Mouse (Mus musculus): ENCODE measurements at regions not wholly inside any gene's neighbourhood (a gene's known extent, or its start where the extent isn't known, plus 50 kb on each side); places are given as distances from the start of the nearest gene placed in this dataset.

- H3K4me1 ChIP-seq (replicated peaks) = no peaks in the 10 kb centered on the region
- no peaks in the 10 kb centered on the region; the same call in 1 of the 2 replicates for H3K27me3 ChIP-seq
- H3K9me3 ChIP-seq (replicated peaks) = peaks cover 6% of the 10 kb centered on the region; the same call in 1 of the 2 replicates
- H3K27ac ChIP-seq = no peak overlapping the region
- H3K4me2 ChIP-seq = no peak overlapping the region
- H3K4me3 ChIP-seq = no peak overlapping the region
- no peak overlapping the region for H3K9ac ChIP-seq
- no peaks in the 10 kb centered on the region for H3K36me3 ChIP-seq
- ATAC-seq (replicated peaks; ENCODE audit: insufficient number of reproducible peaks, insufficient read depth, low FRiP score, low read depth) = no peak
- WGBS = 72% methylated on average over 9 of the region's 9 CpGs
Measured at GRCm38 (mm10) chr17:44420098-44421070, 232.0 kb downstream of the Clic5 start.

- Histone ChIP-seq H3K4me2 (no peak overlapping the region), H3K4me1 (replicated peaks) (no peaks in the 10 kb centered on the region), H3K9ac (no peak overlapping the region), H3K4me3 (no peak overlapping the region), H3K27ac (no peak overlapping the region), H3K27me3 (no peaks in the 10 kb centered on the region; the same call in 1 of the 2 replicates), H3K9me3 (replicated peaks) (no peaks in the 10 kb centered on the region), H3K36me3 (no peaks in the 10 kb centered on the region)
- WGBS = 83% methylated on average over 2 of the region's 2 CpGs
- no peak for ATAC-seq (replicated peaks; ENCODE audit: insufficient number of reproducible peaks, insufficient read depth, low FRiP score, low read depth)
Measured at GRCm38 (mm10) chr17:44422161-44422560, 233.8 kb downstream of the Clic5 start.

DNA sequence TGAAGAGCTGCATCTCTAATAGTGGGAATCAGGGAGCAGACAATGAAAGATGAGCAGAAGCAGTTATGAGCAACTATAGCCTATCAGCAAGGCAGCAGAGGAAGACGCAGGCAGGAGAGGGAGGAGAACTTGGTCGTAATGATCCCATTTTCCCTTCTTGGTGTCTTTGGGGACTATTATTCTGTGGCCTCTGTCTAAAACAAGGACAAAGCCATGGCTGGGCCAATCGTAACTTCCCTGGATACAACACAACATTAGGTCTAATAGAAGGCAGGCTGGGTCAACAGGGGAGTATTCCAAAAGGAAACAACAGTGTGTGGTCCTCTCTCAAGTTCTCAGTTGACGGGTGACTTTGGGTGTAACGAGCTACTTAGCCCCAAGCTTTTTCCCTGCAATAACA lies 234.5 kb downstream of the Clic5 start:
- 80% methylated on average over 5 of the region's 5 CpGs for WGBS
- no peaks in the 10 kb centered on the region; the same call in 1 of the 2 replicates for H3K27me3 ChIP-seq
- no peak overlapping the region for H3K9ac ChIP-seq
- no peak overlapping the region for H3K4me3 ChIP-seq
- H3K4me2 ChIP-seq = no peak overlapping the region
- no peaks in the 10 kb centered on the region for H3K4me1 ChIP-seq (replicated peaks)
- H3K36me3 ChIP-seq = no peaks in the 10 kb centered on the region
- no peak overlapping the region for H3K27ac ChIP-seq
- H3K9me3 ChIP-seq (replicated peaks) = no peaks in the 10 kb centered on the region
- no peak for ATAC-seq (replicated peaks; ENCODE audit: insufficient number of reproducible peaks, insufficient read depth, low FRiP score, low read depth)

DNA sequence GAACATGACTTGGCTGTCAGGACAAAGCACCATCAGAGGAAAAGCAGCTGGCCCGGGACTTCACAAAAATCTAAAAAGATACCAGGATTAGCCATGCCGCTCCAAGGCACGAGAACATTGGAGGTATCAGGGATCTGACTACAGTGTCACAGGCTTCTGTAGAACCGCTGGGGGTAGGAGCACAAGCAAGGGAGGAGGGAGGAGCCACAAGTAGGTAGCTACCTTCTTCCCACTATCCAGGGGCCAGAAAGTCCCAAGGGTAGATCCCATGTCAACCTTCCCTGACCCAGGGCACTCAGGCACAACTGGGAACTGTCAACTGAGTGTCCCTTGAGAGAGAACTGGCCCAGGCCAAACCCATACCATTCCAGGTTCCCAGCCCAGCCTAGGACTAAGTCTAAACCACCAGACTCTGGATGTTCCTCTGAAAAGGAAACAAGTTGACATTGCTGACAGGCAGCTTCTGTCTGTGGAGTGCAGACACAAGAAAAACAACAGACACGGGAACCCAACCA lies 235.1 kb downstream of the Clic5 start:
- no peak overlapping the region for H3K4me2 ChIP-seq
- H3K36me3 ChIP-seq = no peaks in the 10 kb centered on the region
- H3K9me3 ChIP-seq (replicated peaks) = no peaks in the 10 kb centered on the region
- no peak overlapping the region for H3K27ac ChIP-seq
- no peaks in the 10 kb centered on the region; the same call in 1 of the 2 replicates for H3K27me3 ChIP-seq
- 59% methylated on average over 5 of the region's 5 CpGs for WGBS
- H3K4me3 ChIP-seq = no peak overlapping the region
- ATAC-seq (replicated peaks; ENCODE audit: insufficient number of reproducible peaks, insufficient read depth, low FRiP score, low read depth) = no peak
- H3K4me1 ChIP-seq (replicated peaks) = no peaks in the 10 kb centered on the region
- no peak overlapping the region for H3K9ac ChIP-seq

- Histone ChIP-seq H3K27me3 (no peaks in the 10 kb centered on the region), H3K9ac (no peak overlapping the region), H3K36me3 (no peaks in the 10 kb centered on the region), H3K4me3 (no peak overlapping the region), H3K4me1 (replicated peaks) (no peaks in the 10 kb centered on the region), H3K9me3 (replicated peaks) (no peaks in the 10 kb centered on the region), H3K4me2 (no peak overlapping the region), H3K27ac (no peak overlapping the region)
- no peak for ATAC-seq (replicated peaks; ENCODE audit: insufficient number of reproducible peaks, insufficient read depth, low FRiP score, low read depth)
- WGBS = 39% methylated on average over 4 of the region's 4 CpGs
Measured at GRCm38 (mm10) chr17:44432524-44433295, 244.3 kb downstream of the Clic5 start.

DNA sequence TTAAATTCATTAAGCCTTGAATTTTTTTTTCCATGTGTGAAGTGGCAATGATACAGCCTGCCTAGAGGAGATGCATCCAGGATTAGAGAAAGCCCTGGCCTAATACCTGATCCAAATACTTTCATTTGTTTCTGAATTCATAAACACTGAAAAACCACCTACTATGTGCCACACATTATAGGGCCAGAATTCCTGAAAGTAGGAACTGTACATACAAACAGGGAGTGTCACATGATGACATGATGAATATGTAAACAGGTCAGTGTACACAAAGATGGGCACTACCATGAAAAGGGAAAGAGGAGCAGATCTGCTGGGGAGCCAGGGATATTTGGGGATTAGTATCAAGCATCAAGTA lies 244.9 kb downstream of the Clic5 start:
- no peak for ATAC-seq (replicated peaks; ENCODE audit: insufficient number of reproducible peaks, insufficient read depth, low FRiP score, low read depth)
- H3K9me3 ChIP-seq (replicated peaks) = no peaks in the 10 kb centered on the region

DNA sequence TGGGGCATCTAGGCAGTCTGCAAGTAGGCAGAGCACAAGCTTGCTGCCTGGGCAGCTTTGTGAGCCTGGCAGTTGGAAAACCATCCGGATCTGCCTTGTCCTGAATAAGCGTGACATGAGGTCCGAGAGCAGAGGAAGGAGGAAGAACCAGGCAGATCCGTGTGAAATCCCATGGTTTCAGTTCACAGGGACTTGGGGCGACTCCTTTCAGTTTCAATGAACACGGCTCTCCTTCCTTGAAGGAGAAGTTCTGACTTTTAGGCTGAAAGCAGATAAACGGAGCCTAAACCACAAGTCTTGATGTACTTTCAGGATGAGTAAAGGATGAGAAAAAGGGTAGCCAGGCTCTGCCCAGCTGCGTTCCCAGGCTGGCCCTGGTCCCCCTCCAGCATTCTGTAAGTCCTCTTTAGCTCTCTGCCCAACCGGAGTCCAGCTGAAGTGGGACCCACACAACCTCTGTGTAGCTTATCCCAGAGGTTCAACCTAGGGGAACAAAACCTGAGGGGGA lies 248.2 kb downstream of the Clic5 start:
- WGBS = 86% methylated on average over 9 of the region's 9 CpGs
- H3K9me3 ChIP-seq (replicated peaks) = no peaks in the 10 kb centered on the region
- no peaks in the 10 kb centered on the region for H3K36me3 ChIP-seq
- H3K4me2 ChIP-seq = no peak overlapping the region
- H3K4me1 ChIP-seq (replicated peaks) = no peaks in the 10 kb centered on the region
- H3K4me3 ChIP-seq = no peak overlapping the region
- no peak overlapping the region for H3K27ac ChIP-seq
- no peak for ATAC-seq (replicated peaks; ENCODE audit: insufficient number of reproducible peaks, insufficient read depth, low FRiP score, low read depth)
- no peaks in the 10 kb centered on the region; the same call in 1 of the 2 replicates for H3K27me3 ChIP-seq
- no peak overlapping the region for H3K9ac ChIP-seq

More for the DNA sequence above, 244.9 kb downstream of the Clic5 start:
- Histone ChIP-seq H3K9ac (no peak overlapping the region), H3K27ac (no peak overlapping the region), H3K27me3 (no peaks in the 10 kb centered on the region), H3K36me3 (no peaks in the 10 kb centered on the region), H3K4me3 (no peak overlapping the region), H3K4me2 (no peak overlapping the region), H3K4me1 (replicated peaks) (no peaks in the 10 kb centered on the region)

DNA sequence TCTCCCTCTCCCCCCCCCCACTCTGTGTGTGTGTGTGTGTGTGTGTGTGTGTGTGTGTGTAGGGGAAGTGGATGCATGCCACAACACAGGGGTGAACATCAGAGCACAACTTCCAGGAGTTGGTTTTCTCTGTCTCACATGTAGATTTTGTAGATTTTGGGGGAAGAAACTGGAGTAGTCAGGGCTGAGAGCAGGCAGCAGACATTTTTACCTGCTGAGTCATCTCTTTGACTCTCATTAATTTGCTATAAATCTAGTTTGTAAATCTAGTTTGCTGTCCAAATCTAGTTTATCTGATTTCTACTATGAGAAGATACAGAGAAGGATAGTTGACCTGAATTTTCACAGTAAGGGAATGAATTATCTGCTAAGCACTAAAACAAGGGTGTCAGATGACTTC lies 250.1 kb downstream of the Clic5 start:
- no peak overlapping the region for H3K4me3 ChIP-seq
- no peak for ATAC-seq (replicated peaks; ENCODE audit: insufficient number of reproducible peaks, insufficient read depth, low FRiP score, low read depth)

GRCm38 (mm10) chr17:44443460-44443859 lies 255.1 kb downstream of the Clic5 start:
- peaks cover 14% of the 10 kb centered on the region; the same call in 1 of the 2 replicates for H3K27me3 ChIP-seq
- no peak for ATAC-seq (replicated peaks; ENCODE audit: insufficient number of reproducible peaks, insufficient read depth, low FRiP score, low read depth)

More for the DNA sequence above, 250.1 kb downstream of the Clic5 start:
- Histone ChIP-seq H3K9me3 (replicated peaks) (no peaks in the 10 kb centered on the region), H3K9ac (no peak overlapping the region), H3K36me3 (no peaks in the 10 kb centered on the region), H3K4me2 (no peak overlapping the region), H3K4me1 (replicated peaks) (0 out of 2 replicates have a peak, but pooled peaks cover 2% of the 10 kb centered on the region), H3K27ac (no peak overlapping the region), H3K27me3 (peaks cover 4% of the 10 kb centered on the region; the same call in 1 of the 2 replicates)

GRCm38 (mm10) chr17:44445361-44445760 lies 257.0 kb downstream of the Clic5 start:
- WGBS = 63% methylated on average over 3 of the region's 3 CpGs
- Histone ChIP-seq H3K4me3 (no peak overlapping the region), H3K9ac (no peak overlapping the region), H3K27ac (no peak overlapping the region), H3K36me3 (no peaks in the 10 kb centered on the region), H3K4me2 (no peak overlapping the region), H3K27me3 (peaks cover 16% of the 10 kb centered on the region; the same call in 1 of the 2 replicates), H3K9me3 (replicated peaks) (no peaks in the 10 kb centered on the region), H3K4me1 (replicated peaks) (peaks cover 5% of the 10 kb centered on the region; the same call in 1 of the 2 replicates)
- ATAC-seq (replicated peaks; ENCODE audit: insufficient number of reproducible peaks, insufficient read depth, low FRiP score, low read depth) = no peak

More at GRCm38 (mm10) chr17:44443460-44443859, 255.1 kb downstream of the Clic5 start:
- no peak overlapping the region for H3K9ac ChIP-seq
- no peaks in the 10 kb centered on the region for H3K9me3 ChIP-seq (replicated peaks)
- WGBS = 32% methylated on average over 11 of the region's 11 CpGs
- no peak overlapping the region for H3K4me2 ChIP-seq
- no peak overlapping the region for H3K4me3 ChIP-seq
- no peak overlapping the region for H3K27ac ChIP-seq
- no peaks in the 10 kb centered on the region for H3K36me3 ChIP-seq
- peaks cover 5% of the 10 kb centered on the region; the same call in 1 of the 2 replicates for H3K4me1 ChIP-seq (replicated peaks)
